Mouse (Mus musculus) thymus, postnatal 4 days (tissue): ENCODE measurements around the gene Ep300.
"Not testable (repeated sequence)": the region's sequence is repeated elsewhere in the genome, so short reads cannot be mapped to it uniquely, and the experiment has no call there.

ENCODE experiments used
- DNase-seq: peaks from one replicate; pipeline ENCODE4 v3.0.0; 2021

The Ep300 gene

GRCm38 (mm10) chr15:81598742-81599141 lies 13.6 kb downstream of the Ep300 start:
- not testable (repeated sequence) for DNase-seq

DNA sequence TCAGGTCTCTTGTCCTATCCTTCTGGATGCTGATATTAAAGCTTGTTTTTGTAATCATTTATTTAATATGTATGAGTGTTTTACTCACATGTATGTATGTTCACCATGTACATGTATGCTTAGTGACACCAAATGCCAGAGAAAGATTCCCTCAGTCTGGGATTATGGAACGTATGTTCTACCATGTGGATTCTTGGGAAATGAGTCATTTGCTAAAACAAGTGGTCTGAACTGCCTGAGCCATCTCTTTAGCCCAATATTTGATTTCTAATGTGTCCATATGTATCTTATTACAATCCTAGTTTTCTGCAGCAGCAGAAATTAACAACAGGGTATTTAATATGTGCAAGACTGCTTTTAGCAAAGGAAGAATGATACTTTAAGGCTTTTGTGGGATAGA lies 20.1 kb downstream of the Ep300 start:
- no peak for DNase-seq

DNA sequence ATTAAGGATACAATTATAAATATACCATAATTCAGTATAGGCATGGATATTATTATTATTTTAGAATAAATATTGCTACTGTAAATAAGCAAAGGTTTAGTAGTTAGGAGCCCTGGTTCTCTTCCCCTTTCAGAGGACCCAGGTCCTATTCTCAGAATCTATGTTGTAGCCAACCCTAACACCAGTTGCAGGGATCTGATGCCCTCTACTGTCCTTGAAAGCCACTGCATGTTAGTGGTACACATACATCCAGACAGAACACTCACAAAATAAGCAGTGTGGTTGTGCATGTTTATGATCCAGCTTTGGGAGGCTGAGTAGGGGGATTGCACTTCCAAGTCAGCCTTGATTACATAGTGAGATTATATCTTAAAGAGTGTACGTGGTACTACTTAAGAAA lies 21.5 kb downstream of the Ep300 start:
- peak; percentile 64 for DNase-seq

GRCm38 (mm10) chr15:81649516-81650455 lies 64.6 kb downstream of the Ep300 start:
- no peak for DNase-seq

GRCm38 (mm10) chr15:81650636-81651035 lies 65.5 kb downstream of the Ep300 start:
- no peak for DNase-seq

GRCm38 (mm10) chr15:81661701-81662100 lies 76.5 kb downstream of the Ep300 start:
- DNase-seq, result no peak

- no peak for DNase-seq
Measured at GRCm38 (mm10) chr15:81663281-81663680, 78.1 kb downstream of the Ep300 start.

- peak; percentile 93 for DNase-seq
Measured at GRCm38 (mm10) chr15:81663697-81664561, 78.8 kb downstream of the Ep300 start, which contains the start of gene L3mbtl2. L3mbtl2 (plus strand) TSS chr15:81663889.

- DNase-seq, result peak; percentile 26
Measured at GRCm38 (mm10) chr15:81666957-81667356, 81.8 kb downstream of the Ep300 start.

DNA sequence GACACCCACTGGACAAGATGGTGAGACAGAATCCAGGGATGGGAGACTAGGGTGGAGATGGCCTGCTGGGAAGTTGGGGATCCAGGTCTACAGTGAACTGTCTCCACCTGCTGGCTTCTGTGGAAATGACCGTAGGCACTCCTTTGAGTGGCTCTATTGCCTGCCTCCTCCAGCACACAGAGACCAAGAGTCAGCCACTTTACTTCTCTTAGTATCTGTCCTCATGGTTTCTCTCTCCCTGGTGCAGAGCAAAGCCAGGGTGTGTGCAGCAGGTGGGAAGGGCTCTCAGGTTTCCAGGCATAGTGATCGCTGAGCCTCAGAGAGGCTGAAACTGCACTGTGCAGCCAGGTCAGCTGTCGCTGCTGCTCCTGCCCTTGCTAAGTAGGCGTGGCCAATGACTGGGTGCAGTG lies 85.1 kb downstream of the Ep300 start:
- peak; percentile 61 for DNase-seq

- no peak for DNase-seq
Measured at GRCm38 (mm10) chr15:81676637-81677036, 91.5 kb downstream of the Ep300 start.

DNA sequence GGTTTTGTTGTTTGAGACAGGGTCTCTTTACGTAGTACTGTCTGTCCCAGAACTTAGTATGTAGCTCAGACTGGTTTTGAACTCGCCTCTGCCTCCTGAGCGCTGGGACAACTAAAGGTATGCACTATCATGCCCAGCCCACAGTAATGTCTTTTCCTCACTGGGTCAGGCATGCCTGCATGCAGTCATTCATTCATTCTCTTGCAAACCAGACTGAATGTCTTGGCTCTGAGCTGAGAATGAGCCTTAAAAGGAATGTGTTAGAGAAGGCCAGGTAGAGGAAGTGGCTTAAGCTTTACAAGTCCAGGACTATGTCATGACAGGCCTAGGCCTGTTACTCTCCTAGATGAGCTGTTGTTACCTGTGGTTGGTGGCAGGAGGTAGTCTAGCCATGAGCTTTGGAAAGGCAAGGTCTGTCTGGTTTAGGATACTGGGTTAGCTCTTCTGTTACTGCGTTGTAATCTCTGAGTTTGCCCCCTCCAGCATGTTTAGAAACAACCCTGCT lies 95.2 kb downstream of the Ep300 start:
- DNase-seq, result no peak

DNA sequence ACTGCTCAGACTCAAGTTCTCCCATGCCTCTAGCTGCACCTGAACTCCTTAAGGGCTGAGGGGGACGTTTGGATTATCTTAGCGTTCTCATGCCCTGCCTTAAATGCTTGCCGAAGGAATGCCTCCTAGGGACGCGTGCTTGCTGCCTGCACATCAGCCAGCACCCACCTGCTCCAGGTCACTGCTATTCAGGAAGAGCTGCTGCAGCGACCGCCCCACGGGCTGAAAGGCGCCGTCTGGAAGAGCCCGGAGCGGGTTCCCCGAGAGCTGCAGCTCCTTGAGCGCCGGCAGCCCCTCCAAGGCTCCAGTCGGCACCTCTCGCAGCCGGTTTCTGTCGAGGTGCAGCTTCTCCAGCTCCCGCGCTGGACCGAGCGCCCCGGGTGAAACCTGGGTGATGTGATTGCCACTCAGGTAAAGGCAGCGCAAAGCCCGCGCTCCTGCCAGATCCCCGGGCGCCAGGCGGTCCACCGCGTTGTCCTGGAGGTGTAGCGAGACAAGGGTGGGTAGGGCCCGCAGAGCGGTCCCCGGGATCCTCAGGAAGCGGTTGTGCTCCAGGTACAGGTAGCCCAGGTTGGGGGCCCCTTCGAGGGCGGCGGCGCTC lies 108.3 kb downstream of the Ep300 start:
- DNase-seq, result no peak

DNA sequence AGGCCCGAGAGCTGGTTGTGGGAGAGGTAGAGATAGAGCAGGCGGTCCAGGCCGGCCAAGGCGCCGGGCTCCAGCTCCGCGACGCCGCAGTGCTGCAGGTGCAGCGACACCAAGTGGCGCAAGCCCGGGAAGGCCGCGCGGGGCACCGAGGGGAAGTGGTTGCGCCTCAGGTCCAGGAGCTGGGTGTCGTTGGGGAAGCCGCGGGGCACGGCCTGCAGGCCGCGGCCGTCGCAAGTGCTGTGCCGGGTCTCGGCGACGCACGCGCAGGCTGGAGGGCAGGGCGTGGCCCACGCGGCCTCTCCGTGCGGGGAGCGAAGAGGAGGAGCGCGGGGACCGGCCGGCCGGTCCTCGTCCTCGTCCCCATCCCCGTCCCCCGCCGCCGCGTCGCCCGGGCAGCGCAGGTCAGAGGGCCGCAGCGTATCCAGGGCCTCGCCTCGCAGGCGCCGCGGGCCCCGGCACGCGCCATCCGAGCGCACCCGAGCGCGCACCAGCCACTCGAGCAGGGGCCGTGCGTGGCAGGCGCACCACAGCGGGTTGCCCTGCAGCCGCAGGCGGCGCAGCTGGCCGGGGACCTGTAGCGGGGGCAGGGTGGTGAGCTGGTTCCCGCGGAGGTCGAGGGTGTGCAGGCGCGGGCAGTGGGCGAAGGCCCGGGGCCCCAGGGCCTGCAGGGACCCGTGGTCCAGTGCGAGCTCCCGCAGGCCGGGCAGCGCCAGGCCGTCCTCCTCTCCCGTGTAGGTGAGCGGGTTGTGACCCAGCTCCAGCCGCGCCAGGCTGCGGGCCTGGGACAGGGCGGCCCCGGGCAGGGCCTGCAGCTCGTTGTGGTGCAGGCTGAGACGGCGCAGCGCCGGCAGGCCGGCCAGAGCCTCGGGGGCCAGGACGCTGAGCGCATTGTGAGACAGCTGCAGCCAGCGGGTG lies 109.1 kb downstream of the Ep300 start:
- peak; percentile 86 for DNase-seq

GRCm38 (mm10) chr15:81694891-81695290 lies 109.7 kb downstream of the Ep300 start:
- no peak for DNase-seq

- DNase-seq, result no peak
Measured at GRCm38 (mm10) chr15:81697175-81697574, 112.0 kb downstream of the Ep300 start, which contains the start of gene Chadl. Chadl (minus strand) TSS chr15:81697287.

GRCm38 (mm10) chr15:81697847-81698246 lies 112.7 kb downstream of the Ep300 start:
- DNase-seq, result peak; percentile 55

GRCm38 (mm10) chr15:81698532-81698931 lies 113.4 kb downstream of the Ep300 start:
- DNase-seq, result no peak

DNA sequence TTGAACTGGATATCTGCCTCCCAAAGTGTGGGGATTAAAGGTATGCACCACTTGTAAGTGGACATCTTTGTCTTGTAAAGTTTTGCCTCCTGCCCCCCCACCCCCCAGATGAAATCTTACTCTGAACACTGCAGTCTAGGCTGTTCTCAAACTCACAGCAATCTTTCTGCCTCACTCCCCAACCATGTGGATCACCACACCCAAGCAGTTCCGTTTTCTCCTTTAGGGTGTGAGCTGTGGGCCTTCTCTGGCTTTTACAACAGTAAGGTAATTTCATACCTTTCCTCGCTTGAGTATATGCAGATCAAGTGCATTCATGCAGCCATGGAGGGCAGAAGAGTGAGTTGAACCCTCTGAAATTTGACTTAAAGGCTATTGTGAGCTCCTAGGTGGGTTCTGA lies 115.0 kb downstream of the Ep300 start:
- no peak for DNase-seq

- no peak for DNase-seq
Measured at GRCm38 (mm10) chr15:81700601-81701000, 115.5 kb downstream of the Ep300 start.

DNA sequence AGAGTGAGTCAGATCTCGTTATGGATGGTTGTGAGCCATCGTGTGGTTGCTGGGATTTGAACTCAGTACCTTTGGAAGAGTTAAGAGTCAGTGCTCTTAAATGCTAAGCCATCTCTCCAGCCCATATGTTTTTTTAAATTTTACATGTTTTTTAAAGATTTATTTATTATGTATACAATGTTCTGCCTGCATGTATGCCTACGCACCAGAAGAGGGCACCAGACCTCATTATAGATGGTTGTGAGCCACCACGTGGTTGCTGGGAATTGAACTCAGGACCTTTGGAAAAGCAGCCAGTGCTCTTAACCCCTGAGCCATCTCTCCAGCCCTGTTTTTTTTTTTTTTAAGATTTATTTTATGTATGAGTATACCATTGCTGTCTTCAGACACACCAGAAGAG lies 116.2 kb downstream of the Ep300 start:
- DNase-seq, result not testable (repeated sequence)
